Mouse (Mus musculus): ENCODE data around the gene Myo1f. TPM values are rescaled to one million over a fixed set of nuclear protein-coding genes. Genes with fewer than 3 reads are reported as not detected.

Myo1f gene
- total and polyA plus RNA-seq, 3 experiments, result 13.6 to 27.5 (median 19.5) TPM

DNA sequence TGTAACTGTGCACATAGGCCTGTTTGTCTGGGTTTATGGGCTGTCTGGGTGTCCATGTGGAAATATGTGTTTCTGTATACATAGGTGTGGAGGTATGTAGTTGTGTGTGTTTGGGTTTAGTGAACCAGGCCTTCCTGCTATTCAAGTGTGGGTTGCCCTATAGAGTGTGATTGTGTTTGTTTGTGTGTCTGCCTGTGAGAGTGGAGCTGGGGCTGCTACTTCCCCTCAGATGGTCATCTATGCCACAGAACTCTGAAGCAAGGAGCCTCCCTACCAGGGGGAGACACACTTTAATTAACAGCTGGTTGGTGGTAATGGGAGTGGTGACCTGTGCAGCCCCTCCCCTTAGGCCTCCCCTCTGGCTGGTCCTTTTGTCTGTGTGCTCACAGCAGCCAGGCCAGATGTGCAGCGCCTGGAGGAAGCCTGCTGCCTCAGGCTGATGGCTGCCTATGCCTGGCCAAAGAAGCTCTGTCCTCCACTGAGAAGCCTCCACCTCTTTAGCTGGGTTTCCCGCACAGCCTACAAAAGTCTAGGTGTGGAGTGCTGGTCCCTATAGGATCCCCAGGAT is 30.6 kb upstream of the Myo1f start:
- in situ Hi-C loops (cut with MboI; ENCODE audit: low pct_ligation_motif_present, low pct_unique_long_range_greater_than_20kb, low sequenced_read_pairs) (loop anchor here (5.0 kb wide), 1 partner anchor 43 kb away; no protein-coding TSS in a partner anchor), dilution Hi-C loops (cut with MboI; ENCODE audit: extremely low pct_ligation_motif_present, extremely low pct_unique_long_range_greater_than_20kb, low sequenced_read_pairs) (no loop called here)
- Histone ChIP-seq H3K4me2 (ENCODE audit: insufficient read depth, low read depth, poor library complexity, severe bottlenecking) (peak overlapping the region; percentile 85), H3K4me3 (replicated peaks in 1 of 3; ENCODE audit: low read depth in 2 of 3, low read length in 2 of 3, poor library complexity in 1 of 3) (peak overlapping the region; percentile 80 to 93 (median 88)), H3K9me3 (replicated peaks; ENCODE audit: low read length) (no peaks in the 10 kb centered on the region), H3K27me3 (replicated peaks) (no peaks in the 10 kb centered on the region), H3K27ac (ENCODE audit: insufficient read depth, low read depth) (no peak overlapping the region), H3K79me2 (replicated peaks; ENCODE audit: control insufficient read depth, extremely low read depth, insufficient read depth, poor library complexity, severe bottlenecking) (no peaks in the 10 kb centered on the region), H3K36me3 (replicated peaks in 1 of 2; ENCODE audit: control insufficient read depth in 1 of 2, insufficient read depth in 1 of 2, low read length in 1 of 2) (peaks cover 9 to 32% of the 10 kb centered on the region in 2 experiments), H3K4me1 (ENCODE audit: control insufficient read depth in 1 of 2, insufficient read depth in 2 of 2) (peaks cover 11 to 24% of the 10 kb centered on the region in 2 experiments), H3K9ac (ENCODE audit: insufficient read depth, low read depth) (peak overlapping the region; percentile 59)
- DNase-seq (ENCODE audit: extremely low read depth), result peak; percentile 35
- TF ChIP-seq ZMIZ1 (IDR thresholded peaks at IDR 0.05; ENCODE audit: low read depth, low read length) (no peak), POLR2A (IDR thresholded peaks at IDR 0.05; ENCODE audit: low read depth, low read length) (0 out of 2 replicates have a peak, but pooled peaks have one; percentile 21)

DNA sequence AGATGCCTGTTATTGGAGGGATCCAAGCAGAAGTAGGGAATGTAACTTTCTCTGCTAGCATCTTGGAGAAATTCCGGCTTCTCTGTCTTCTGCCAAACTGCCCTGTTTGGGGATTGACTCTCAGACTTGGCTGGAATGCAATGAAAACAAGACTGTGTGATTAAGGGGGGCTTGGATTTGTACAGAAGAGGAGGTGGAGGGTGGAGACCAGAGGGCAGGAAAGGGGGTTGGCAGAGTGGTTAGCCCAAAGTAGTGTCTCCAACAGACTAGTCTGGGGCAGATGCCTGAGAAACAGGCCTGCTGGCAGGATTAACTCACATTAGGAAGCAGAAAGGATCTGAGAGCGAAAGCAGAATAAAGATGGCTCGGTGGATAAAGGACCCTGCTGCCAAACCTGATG is 29.0 kb upstream of the Myo1f start:
- in situ Hi-C loops (cut with MboI; ENCODE audit: low pct_ligation_motif_present, low pct_unique_long_range_greater_than_20kb, low sequenced_read_pairs), result loop anchor here (5.0 kb wide), 1 partner anchor 44 kb away; no protein-coding TSS in a partner anchor
- no peak overlapping the region for H3K4me3 ChIP-seq (replicated peaks in 1 of 3; ENCODE audit: low read depth in 2 of 3, low read length in 2 of 3, poor library complexity in 1 of 3)
- H3K27ac ChIP-seq (ENCODE audit: insufficient read depth, low read depth), result no peak overlapping the region
- no peaks in the 10 kb centered on the region for H3K9me3 ChIP-seq (replicated peaks; ENCODE audit: low read length)
- H3K79me2 ChIP-seq (replicated peaks; ENCODE audit: control insufficient read depth, extremely low read depth, insufficient read depth, poor library complexity, severe bottlenecking), result no peaks in the 10 kb centered on the region
- H3K4me2 ChIP-seq (ENCODE audit: insufficient read depth, low read depth, poor library complexity, severe bottlenecking), result no peak overlapping the region
- peaks cover 20 to 46% of the 10 kb centered on the region in 2 experiments for H3K36me3 ChIP-seq (replicated peaks in 1 of 2; ENCODE audit: control insufficient read depth in 1 of 2, insufficient read depth in 1 of 2, low read length in 1 of 2)
- no peaks in the 10 kb centered on the region for H3K27me3 ChIP-seq (replicated peaks)
- TF ChIP-seq KAT2A (IDR thresholded peaks at IDR 0.05; ENCODE audit: insufficient replicate concordance, low read length) (no peak), POLR2AphosphoS2 (IDR thresholded peaks at IDR 0.05; ENCODE audit: low read depth, low read length) (no peak), MYC (IDR thresholded peaks at IDR 0.05; ENCODE audit: low read depth, low read length) (no peak), NELFE (IDR thresholded peaks at IDR 0.05; ENCODE audit: low read depth, low read length) (no peak), CHD2 (IDR thresholded peaks at IDR 0.05; ENCODE audit: low read length) (no peak), USF1 (IDR thresholded peaks at IDR 0.05; ENCODE audit: low read depth, low read length) (no peak), CTCF (conservative IDR thresholded peaks at IDR 0.05 in 1 of 2, IDR thresholded peaks at IDR 0.05 in 1 of 2; ENCODE audit: low read depth in 2 of 2, low read length in 2 of 2) (no peak), E2F4 (IDR thresholded peaks at IDR 0.05; ENCODE audit: insufficient replicate concordance, low read depth, low read length) (no peak), CHD1 (IDR thresholded peaks at IDR 0.05; ENCODE audit: low read depth, low read length) (no peak), MEF2A (IDR thresholded peaks at IDR 0.05; ENCODE audit: borderline replicate concordance, low read depth, low read length) (no peak), SMC3 (IDR thresholded peaks at IDR 0.05; ENCODE audit: low read depth, low read length) (no peak), MAFK (IDR thresholded peaks at IDR 0.05; ENCODE audit: insufficient replicate concordance, low read length) (no peak)
- no peak overlapping the region for H3K9ac ChIP-seq (ENCODE audit: insufficient read depth, low read depth)
- peaks cover 11 to 24% of the 10 kb centered on the region in 2 experiments for H3K4me1 ChIP-seq (ENCODE audit: control insufficient read depth in 1 of 2, insufficient read depth in 2 of 2)
- no peak for DNase-seq (ENCODE audit: extremely low read depth)
- dilution Hi-C loops (cut with MboI; ENCODE audit: extremely low pct_ligation_motif_present, extremely low pct_unique_long_range_greater_than_20kb, low sequenced_read_pairs), result no loop called here

Data from CH12.LX (cell line).